Mouse (Mus musculus): ENCODE measurements at regions not wholly inside any gene's neighbourhood (a gene's known extent, or its start where the extent isn't known, plus 50 kb on each side); places are given as distances from the start of the nearest gene placed in this dataset.

DNA sequence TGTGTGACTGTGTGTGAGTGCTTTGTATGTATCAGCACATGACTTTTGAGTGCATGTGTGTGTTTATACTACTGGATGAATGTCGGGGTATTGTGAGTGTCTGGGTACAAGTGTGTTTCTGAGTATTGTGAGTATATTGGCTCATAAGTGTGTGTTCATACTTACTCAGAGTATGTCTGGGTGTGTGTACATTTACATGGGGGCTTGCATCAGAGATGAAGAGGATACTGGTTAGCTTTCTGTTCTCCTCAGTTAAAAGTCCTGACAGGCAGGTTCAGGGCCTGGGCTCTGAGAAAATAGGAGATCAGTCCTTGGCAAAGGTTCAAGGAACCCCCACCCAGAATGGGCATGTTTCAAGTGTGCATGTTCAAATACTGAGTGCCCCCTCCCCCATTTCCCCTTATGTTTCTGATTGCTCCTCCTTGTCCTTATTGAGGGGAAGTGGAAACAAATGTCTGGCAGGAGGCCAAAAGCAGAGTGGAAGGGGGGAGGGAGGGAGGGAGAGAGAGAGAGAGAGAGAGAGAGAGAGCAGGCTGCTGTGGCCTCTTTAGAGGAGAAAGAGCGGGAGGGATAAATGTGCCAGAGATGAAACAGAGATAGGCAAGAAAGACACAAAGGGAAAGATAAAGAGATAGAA is 61.9 kb downstream of the Calml3 start:
- 53% methylated on average over 2 of the region's 2 CpGs for WGBS
- peak; percentile 75; the same call in 1 of the 2 replicates for ATAC-seq (ENCODE audit: low FRiP score, low TSS enrichment)
- Histone ChIP-seq H3K36me3 (ENCODE audit: insufficient read depth, low read length) (no peaks in the 10 kb centered on the region), H3K27me3 (ENCODE audit: insufficient read depth, low read length) (no peaks in the 10 kb centered on the region), H3K9ac (replicated peaks; ENCODE audit: low read length) (no peak overlapping the region), H3K4me3 (ENCODE audit: low read length) (no peak overlapping the region), H3K27ac (ENCODE audit: low read length) (peak overlapping the region; percentile 76; the same call in 1 of the 2 replicates), H3K4me1 (ENCODE audit: insufficient read depth, low read length) (peaks cover 22% of the 10 kb centered on the region), H3K9me3 (ENCODE audit: low read length) (no peaks in the 10 kb centered on the region), H3K4me2 (replicated peaks; ENCODE audit: low read depth, low read length) (no peak overlapping the region)

DNA sequence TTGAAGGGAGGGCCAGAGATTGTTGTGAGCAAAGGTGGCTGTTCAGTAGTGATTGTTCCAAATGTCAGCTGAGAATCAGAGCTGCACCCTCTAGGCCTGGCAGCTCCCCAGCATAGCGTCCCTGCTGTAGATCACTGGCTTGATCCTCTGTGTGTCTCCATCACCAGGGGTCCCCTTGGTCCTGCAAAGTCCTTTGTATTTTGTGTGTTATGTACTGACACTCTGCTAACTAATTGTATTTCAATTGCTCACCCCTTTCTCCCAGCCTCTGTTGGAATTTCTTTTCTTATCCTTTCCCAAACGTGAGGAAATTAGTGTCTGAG is 73.5 kb downstream of the Calml3 start:
- Histone ChIP-seq H3K4me2 (replicated peaks; ENCODE audit: low read depth, low read length) (no peak overlapping the region), H3K4me1 (ENCODE audit: insufficient read depth, low read length) (peaks cover 4% of the 10 kb centered on the region; the same call in 1 of the 2 replicates), H3K36me3 (ENCODE audit: insufficient read depth, low read length) (no peaks in the 10 kb centered on the region), H3K9me3 (ENCODE audit: low read length) (no peaks in the 10 kb centered on the region), H3K27ac (ENCODE audit: low read length) (0 out of 2 replicates have a peak overlapping the region, but pooled peaks have one; percentile 19), H3K9ac (replicated peaks; ENCODE audit: low read length) (no peak overlapping the region), H3K4me3 (ENCODE audit: low read length) (no peak overlapping the region), H3K27me3 (ENCODE audit: insufficient read depth, low read length) (no peaks in the 10 kb centered on the region)
- 30% methylated on average over 2 of the region's 2 CpGs for WGBS
- ATAC-seq (ENCODE audit: low FRiP score, low TSS enrichment), result peak; percentile 52; the same call in 1 of the 2 replicates

DNA sequence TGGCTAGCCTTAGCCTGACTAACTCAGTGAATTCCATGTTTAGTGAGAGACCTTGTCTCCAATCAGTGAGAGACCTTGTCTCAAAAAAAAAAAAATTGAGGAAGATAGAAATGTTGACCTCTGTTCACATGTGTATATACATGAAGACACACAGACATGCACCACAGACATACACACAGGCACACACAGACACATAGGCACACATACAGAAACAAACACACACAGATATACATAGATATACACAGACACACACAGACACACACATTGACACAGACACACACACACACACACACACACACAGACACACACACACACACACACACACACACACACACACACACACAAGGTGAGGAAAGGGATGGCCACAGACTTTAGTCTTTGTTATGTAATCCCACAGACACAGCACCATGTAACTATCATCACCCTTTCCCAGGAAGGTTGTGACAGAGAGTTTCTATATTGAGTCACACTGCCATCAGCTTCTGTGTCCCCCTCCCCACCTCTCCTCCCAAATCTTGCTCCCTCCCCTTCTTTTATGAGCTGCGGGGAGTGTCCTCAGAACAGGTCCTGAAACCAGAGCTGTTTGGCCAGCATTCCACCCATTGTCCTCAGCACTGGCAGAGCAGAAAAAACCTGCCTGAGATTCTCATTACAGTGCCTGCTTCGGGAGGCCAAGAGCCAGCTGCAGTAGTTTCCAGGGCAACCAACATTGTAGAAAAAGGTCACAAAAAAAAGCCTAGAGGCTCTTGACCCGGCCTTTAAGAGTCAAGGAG is 74.0 kb downstream of the Calml3 start:
- Histone ChIP-seq H3K4me2 (replicated peaks; ENCODE audit: low read depth, low read length) (no peak overlapping the region), H3K9me3 (ENCODE audit: low read length) (no peaks in the 10 kb centered on the region), H3K4me3 (ENCODE audit: low read length) (no peak overlapping the region), H3K9ac (replicated peaks; ENCODE audit: low read length) (no peak overlapping the region), H3K27ac (ENCODE audit: low read length) (0 out of 2 replicates have a peak overlapping the region, but pooled peaks have one; percentile 19), H3K4me1 (ENCODE audit: insufficient read depth, low read length) (peaks cover 4% of the 10 kb centered on the region; the same call in 1 of the 2 replicates), H3K36me3 (ENCODE audit: insufficient read depth, low read length) (no peaks in the 10 kb centered on the region), H3K27me3 (ENCODE audit: insufficient read depth, low read length) (no peaks in the 10 kb centered on the region)
- WGBS, result 7% methylated on average over 3 of the region's 3 CpGs
- ATAC-seq (ENCODE audit: low FRiP score, low TSS enrichment), result peak; percentile 90

DNA sequence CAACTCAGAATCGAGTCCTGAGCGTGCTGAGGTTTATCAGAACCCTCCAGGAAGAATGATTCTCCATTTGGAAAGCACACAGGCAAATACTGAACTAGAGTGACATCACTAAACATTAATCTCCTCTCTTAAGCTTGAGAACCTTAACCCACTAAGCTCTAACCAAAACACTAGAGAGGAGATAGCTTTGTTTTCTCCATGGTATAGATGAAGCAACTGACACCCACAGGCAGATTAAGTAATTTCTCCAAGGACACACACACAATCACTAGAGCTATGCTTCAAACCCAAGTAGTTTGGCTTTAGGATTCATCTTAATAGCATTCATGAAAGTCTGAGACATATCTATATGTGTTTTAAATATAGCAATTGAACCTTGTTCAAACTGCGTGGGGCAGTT is 75.2 kb downstream of the Calml3 start:
- no peak overlapping the region for H3K4me3 ChIP-seq (ENCODE audit: low read length)
- no peak overlapping the region for H3K27ac ChIP-seq (ENCODE audit: low read length)
- H3K27me3 ChIP-seq (ENCODE audit: insufficient read depth, low read length), result no peaks in the 10 kb centered on the region
- no peak overlapping the region for H3K4me2 ChIP-seq (replicated peaks; ENCODE audit: low read depth, low read length)
- peaks cover 4% of the 10 kb centered on the region; the same call in 1 of the 2 replicates for H3K4me1 ChIP-seq (ENCODE audit: insufficient read depth, low read length)
- H3K9ac ChIP-seq (replicated peaks; ENCODE audit: low read length), result no peak overlapping the region
- no peaks in the 10 kb centered on the region for H3K36me3 ChIP-seq (ENCODE audit: insufficient read depth, low read length)
- WGBS, result 84% methylated on average over 3 of the region's 3 CpGs
- no peak for ATAC-seq (ENCODE audit: low FRiP score, low TSS enrichment)
- H3K9me3 ChIP-seq (ENCODE audit: low read length), result no peaks in the 10 kb centered on the region

DNA sequence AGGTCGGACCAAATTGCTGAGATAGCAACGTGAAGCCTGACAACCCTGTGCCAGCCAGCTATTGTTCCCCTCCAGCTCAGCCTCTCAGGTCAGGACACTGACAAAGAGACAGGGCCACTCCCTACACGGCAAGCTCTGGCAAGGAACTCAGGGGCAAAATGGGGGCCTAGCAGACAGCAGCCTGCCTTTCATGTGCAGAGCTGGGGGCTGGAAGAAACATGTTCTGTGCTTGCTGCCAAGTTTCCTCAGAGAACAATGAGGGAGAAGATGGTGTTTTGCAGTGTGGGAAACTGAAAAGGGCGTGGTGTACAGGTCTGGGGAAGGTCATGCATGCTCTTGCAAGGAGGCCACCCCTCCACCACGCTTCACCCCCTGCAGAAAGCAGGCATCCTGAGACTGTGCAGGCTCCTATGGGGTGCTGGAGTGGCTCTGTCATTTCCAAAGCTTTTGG is 77.8 kb downstream of the Calml3 start:
- Histone ChIP-seq H3K36me3 (ENCODE audit: insufficient read depth, low read length) (no peaks in the 10 kb centered on the region), H3K4me3 (ENCODE audit: low read length) (no peak overlapping the region), H3K9ac (replicated peaks; ENCODE audit: low read length) (0 out of 2 replicates have a peak overlapping the region, but pooled peaks have one; percentile 16), H3K4me1 (ENCODE audit: insufficient read depth, low read length) (peaks cover 4% of the 10 kb centered on the region; the same call in 1 of the 2 replicates), H3K27me3 (ENCODE audit: insufficient read depth, low read length) (no peaks in the 10 kb centered on the region), H3K27ac (ENCODE audit: low read length) (no peak overlapping the region), H3K4me2 (replicated peaks; ENCODE audit: low read depth, low read length) (no peak overlapping the region), H3K9me3 (ENCODE audit: low read length) (no peaks in the 10 kb centered on the region)
- 0 out of 2 replicates have a peak, but pooled peaks have one; percentile 44 for ATAC-seq (ENCODE audit: low FRiP score, low TSS enrichment)
- 37% methylated on average over 5 of the region's 5 CpGs for WGBS

DNA sequence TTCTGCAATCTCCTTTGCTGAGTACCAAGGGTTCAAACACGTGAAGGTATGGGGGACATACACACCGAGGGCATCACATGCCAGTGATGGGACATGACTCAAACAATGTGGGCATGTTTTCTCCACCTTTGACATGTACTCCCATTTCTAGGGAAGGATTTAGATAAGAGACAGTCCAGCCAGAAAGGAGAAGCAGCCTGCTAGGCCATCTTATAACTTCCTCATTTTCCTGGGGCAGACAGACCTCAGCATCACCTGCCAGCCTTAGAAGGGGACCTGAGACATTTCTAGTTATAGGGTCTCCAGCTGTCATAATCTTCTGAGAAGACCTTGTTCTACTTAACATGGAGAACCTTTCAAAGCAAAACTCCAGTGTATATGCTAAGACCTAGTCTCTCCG is 78.3 kb downstream of the Calml3 start:
- no peaks in the 10 kb centered on the region for H3K27me3 ChIP-seq (ENCODE audit: insufficient read depth, low read length)
- no peak overlapping the region for H3K4me2 ChIP-seq (replicated peaks; ENCODE audit: low read depth, low read length)
- no peaks in the 10 kb centered on the region for H3K36me3 ChIP-seq (ENCODE audit: insufficient read depth, low read length)
- ATAC-seq (ENCODE audit: low FRiP score, low TSS enrichment), result no peak
- H3K4me3 ChIP-seq (ENCODE audit: low read length), result no peak overlapping the region
- H3K9ac ChIP-seq (replicated peaks; ENCODE audit: low read length), result 0 out of 2 replicates have a peak overlapping the region, but pooled peaks have one; percentile 16
- H3K9me3 ChIP-seq (ENCODE audit: low read length), result no peaks in the 10 kb centered on the region
- no peak overlapping the region for H3K27ac ChIP-seq (ENCODE audit: low read length)
- 80% methylated on average over 3 of the region's 3 CpGs for WGBS
- H3K4me1 ChIP-seq (ENCODE audit: insufficient read depth, low read length), result peaks cover 4% of the 10 kb centered on the region; the same call in 1 of the 2 replicates

DNA sequence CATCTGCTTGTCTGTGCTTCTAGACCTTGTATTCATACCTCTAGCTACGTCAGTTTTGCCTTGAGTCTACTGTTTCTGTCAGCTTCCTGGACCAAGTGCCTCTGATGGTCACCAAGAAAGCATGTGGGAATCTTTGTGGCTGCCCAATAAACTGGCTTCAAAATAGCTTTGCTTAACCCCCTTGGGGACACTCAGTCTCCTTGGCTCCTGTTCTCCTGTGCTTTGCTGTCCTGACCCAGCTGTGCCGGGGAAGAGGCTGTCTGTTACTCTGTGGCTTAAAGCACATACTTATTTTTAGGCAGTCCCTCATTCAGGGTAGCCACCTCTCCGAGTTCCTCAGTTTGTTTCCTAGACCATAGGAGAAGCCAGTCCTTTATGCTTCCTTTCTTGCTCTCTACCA is 79.8 kb downstream of the Calml3 start:
- Histone ChIP-seq H3K9me3 (ENCODE audit: low read length) (no peaks in the 10 kb centered on the region), H3K9ac (replicated peaks; ENCODE audit: low read length) (no peak overlapping the region), H3K4me3 (ENCODE audit: low read length) (no peak overlapping the region), H3K36me3 (ENCODE audit: insufficient read depth, low read length) (no peaks in the 10 kb centered on the region), H3K4me1 (ENCODE audit: insufficient read depth, low read length) (no peaks in the 10 kb centered on the region; the same call in 1 of the 2 replicates), H3K27me3 (ENCODE audit: insufficient read depth, low read length) (no peaks in the 10 kb centered on the region), H3K4me2 (replicated peaks; ENCODE audit: low read depth, low read length) (no peak overlapping the region), H3K27ac (ENCODE audit: low read length) (no peak overlapping the region)
- no peak for ATAC-seq (ENCODE audit: low FRiP score, low TSS enrichment)
- WGBS, result 75% methylated on average over 3 of the region's 3 CpGs

DNA sequence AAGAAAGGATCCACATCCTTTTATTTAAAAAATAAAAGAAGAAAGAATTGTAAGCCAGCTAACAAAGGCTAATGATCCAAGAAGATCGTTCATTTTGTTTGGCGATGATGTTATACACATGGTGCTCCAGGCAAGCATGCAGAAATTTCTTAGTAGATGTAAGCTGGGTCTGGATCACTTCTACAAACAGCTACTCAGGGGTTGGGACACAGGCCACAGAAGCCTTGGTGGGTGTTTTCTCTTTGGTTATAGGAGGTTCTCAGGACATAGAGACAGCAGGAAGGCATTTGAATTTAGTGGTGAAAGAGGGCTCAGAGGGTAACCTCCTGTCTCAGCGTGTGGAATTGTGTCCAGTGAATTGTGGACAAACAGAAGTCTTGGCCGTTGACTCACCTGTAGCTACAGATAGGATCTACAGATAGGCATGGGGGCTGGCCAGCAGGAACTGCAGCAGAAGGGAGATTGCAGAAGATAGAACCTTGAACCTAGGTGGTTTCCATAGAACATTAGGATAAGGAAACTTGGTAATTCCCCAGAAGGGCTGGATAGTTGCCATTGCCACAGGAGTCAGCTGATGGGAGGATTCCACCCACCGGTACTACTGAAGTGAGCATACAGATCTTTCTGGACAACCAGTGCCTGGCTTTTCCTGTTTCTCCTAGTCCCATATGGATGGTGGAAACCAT is 80.5 kb downstream of the Calml3 start:
- Histone ChIP-seq H3K27ac (ENCODE audit: low read length) (no peak overlapping the region), H3K9me3 (ENCODE audit: low read length) (no peaks in the 10 kb centered on the region), H3K4me2 (replicated peaks; ENCODE audit: low read depth, low read length) (no peak overlapping the region), H3K4me1 (ENCODE audit: insufficient read depth, low read length) (no peaks in the 10 kb centered on the region; the same call in 1 of the 2 replicates), H3K9ac (replicated peaks; ENCODE audit: low read length) (no peak overlapping the region), H3K4me3 (ENCODE audit: low read length) (no peak overlapping the region), H3K36me3 (ENCODE audit: insufficient read depth, low read length) (no peaks in the 10 kb centered on the region), H3K27me3 (ENCODE audit: insufficient read depth, low read length) (no peaks in the 10 kb centered on the region)
- WGBS, result 76% methylated on average over 5 of the region's 5 CpGs
- ATAC-seq (ENCODE audit: low FRiP score, low TSS enrichment), result no peak

DNA sequence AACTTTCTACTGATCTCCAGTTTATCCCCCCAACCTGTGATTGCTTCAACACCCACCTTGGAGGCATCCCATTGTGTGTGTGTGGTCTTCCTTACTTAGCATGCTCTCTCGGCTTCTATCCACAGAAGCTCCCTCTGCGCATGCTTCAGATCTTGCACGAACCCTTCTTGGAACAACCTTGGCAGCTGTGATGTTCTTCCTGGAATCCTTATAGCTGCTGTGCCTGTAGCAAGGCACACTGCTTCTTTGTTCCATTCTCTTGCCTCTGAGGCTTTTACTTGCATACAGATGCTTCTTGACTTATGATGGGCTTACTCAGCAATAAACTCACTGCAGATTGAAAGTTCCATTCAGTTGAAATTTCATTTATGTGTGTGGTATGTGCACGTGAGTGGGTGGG is 81.2 kb downstream of the Asb13 start:
- WGBS, result 91% methylated on average over 4 of the region's 4 CpGs
- ATAC-seq (ENCODE audit: low FRiP score, low TSS enrichment), result no peak

More for the DNA sequence above, 81.2 kb downstream of the Asb13 start:
- Histone ChIP-seq H3K9me3 (ENCODE audit: low read length) (no peaks in the 10 kb centered on the region), H3K27ac (ENCODE audit: low read length) (no peak overlapping the region), H3K9ac (replicated peaks; ENCODE audit: low read length) (no peak overlapping the region), H3K4me1 (ENCODE audit: insufficient read depth, low read length) (peaks cover 3% of the 10 kb centered on the region; the same call in 1 of the 2 replicates), H3K4me2 (replicated peaks; ENCODE audit: low read depth, low read length) (no peak overlapping the region), H3K36me3 (ENCODE audit: insufficient read depth, low read length) (no peaks in the 10 kb centered on the region), H3K4me3 (ENCODE audit: low read length) (no peak overlapping the region), H3K27me3 (ENCODE audit: insufficient read depth, low read length) (no peaks in the 10 kb centered on the region)
